Mouse (Mus musculus) stomach, postnatal 0 days (tissue): ENCODE data around the gene Ttll7. TPM values are rescaled to one million over a fixed set of nuclear protein-coding genes. Genes with fewer than 3 reads are reported as not detected.

ENCODE experiments used
- ATAC-seq: fragments of 200-750 bp; cut with Nextera tagmentation; 2 replicates; pipeline ENCODE4 v1.8.0; 2017; ENCODE audit not compliant: low FRiP score, low TSS enrichment
- DNase-seq: peaks from one replicate; pipeline ENCODE4 v3.0.0-alpha.2; 2016; ENCODE audit warnings: low spot score
- H3K27ac ChIP-seq: fragments of 300-500 bp; sonication (generic); replicated peaks from 2 replicates; pipeline ENCODE4 v1.5.1; 2014; ENCODE audit warnings: mild to moderate bottlenecking, control low read depth
- H3K27me3 ChIP-seq: fragments of 300-500 bp; sonication (generic); 2 replicates; pipeline ENCODE4 v1.6.1; 2014; ENCODE audit warnings: low read length; ENCODE audit not compliant: control insufficient read depth, insufficient read depth
- H3K36me3 ChIP-seq: fragments of 300-500 bp; sonication (generic); 2 replicates; pipeline ENCODE4 v1.6.1; 2014; ENCODE audit warnings: low read length, mixed read lengths; ENCODE audit not compliant: control insufficient read depth, insufficient read depth
- H3K4me1 ChIP-seq: fragments of 300-500 bp; sonication (generic); replicated peaks from 2 replicates; pipeline ENCODE4 v1.6.1; 2014; ENCODE audit warnings: antibody characterized with exemption; ENCODE audit not compliant: control insufficient read depth, insufficient read depth
- H3K4me2 ChIP-seq: fragments of 300-500 bp; sonication (generic); replicated peaks from 2 replicates; pipeline ENCODE4 v1.6.1; 2014; ENCODE audit warnings: low read depth, mild to moderate bottlenecking, control low read depth, moderate library complexity
- H3K4me3 ChIP-seq: fragments of 300-500 bp; sonication (generic); 2 replicates; pipeline ENCODE4 v1.5.1; 2014; ENCODE audit warnings: low read depth, low read length, control low read depth
- H3K9ac ChIP-seq: fragments of 300-500 bp; sonication (generic); 2 replicates; pipeline ENCODE4 v1.6.1; 2014; ENCODE audit warnings: mild to moderate bottlenecking, low read length, control low read depth, mixed read lengths
- H3K9me3 ChIP-seq: fragments of 300-500 bp; sonication (generic); 2 replicates; pipeline ENCODE4 v1.6.1; 2016; ENCODE audit warnings: low read length; ENCODE audit not compliant: control insufficient read depth
- CTCF ChIP-seq: IDR thresholded peaks from 2 replicates; pipeline ENCODE4 v1.5.1; 2016; ENCODE audit warnings: antibody characterized with exemption, low read depth, mild to moderate bottlenecking, moderate library complexity
- EP300 ChIP-seq: optimal IDR thresholded peaks from 2 replicates; pipeline ENCODE3; 2016; ENCODE audit warnings: antibody characterized with exemption
- WGBS: fragments of 180-500 bp; shearing (Covaris S2); extraction: QIAGEN DNeasy Blood & Tissue Kit; methylation state at CpG from one replicate; pipeline ENCODE4 v1.1.7; 2014; 5-methylcytosine and 5-hydroxymethylcytosine counted together
- polyA plus RNA-seq: library from polyadenylated mRNA; unstranded; fragments of >200 nt; fragmentation: Nextera tagmentation; extraction: Ambion mirVana; gene quantifications from 2 replicates; pipeline ENCODE4 v1.2.1, GENCODE M21; 2015

Gene Ttll7
- polyA plus RNA-seq, 1 experiment from 2014 or later, result 3.1 TPM

DNA sequence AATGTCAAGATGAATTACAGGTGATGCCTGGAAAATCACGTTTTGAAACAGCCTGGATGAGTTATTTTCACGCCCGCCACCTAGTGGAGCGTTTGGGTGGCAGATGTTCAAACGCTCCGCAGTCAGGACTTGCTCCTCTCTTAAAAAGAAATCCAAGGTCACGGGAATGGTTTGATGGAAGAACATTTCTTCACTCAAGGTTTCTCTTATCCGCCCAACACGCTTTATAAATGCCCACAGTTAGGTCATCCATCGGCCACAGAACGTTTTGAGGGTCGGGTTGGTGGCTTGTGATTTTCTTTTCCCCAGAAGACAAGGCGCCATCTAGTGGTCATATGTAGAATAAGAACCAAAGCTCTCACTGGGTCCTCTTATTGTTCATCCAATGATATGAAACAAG is 93.7 kb downstream of the Ttll7 start:
- WGBS, result under 1% methylated on average over 13 of the region's 13 CpGs
- Histone ChIP-seq H3K27ac (no peak overlapping the region), H3K4me3 (peak overlapping the region; percentile 36), H3K4me1 (no peaks in the 10 kb centered on the region), H3K9me3 (no peaks in the 10 kb centered on the region), H3K36me3 (no peaks in the 10 kb centered on the region), H3K9ac (no peak overlapping the region), H3K27me3 (no peaks in the 10 kb centered on the region), H3K4me2 (peak overlapping the region; percentile 57)
- no peak for TF ChIP-seq EP300
- peak; percentile 85 for TF ChIP-seq CTCF
- peak; percentile 42; the same call in 1 of the 2 replicates for ATAC-seq
- peak; percentile 74 for DNase-seq

DNA sequence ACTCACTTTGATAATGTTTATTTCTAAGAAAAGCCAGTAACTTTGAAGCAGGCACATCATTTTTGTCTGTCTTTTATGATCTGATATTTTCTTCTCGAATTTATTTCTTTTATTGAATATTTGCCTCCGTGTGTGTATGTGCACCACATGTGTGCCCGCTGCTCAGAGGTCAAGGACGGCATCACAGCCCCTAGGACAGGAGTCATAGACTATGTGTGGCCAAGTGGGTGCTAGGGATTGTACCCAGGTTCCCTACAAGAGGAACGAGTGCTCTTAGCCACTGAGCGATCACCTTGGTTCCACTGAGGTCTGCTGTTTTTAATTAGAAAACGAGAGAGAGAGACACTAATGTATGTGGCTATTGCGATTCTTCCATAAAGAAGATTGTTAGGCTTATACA is 94.5 kb downstream of the Ttll7 start:
- Histone ChIP-seq H3K4me3 (no peak overlapping the region), H3K9ac (no peak overlapping the region), H3K36me3 (no peaks in the 10 kb centered on the region), H3K4me2 (no peak overlapping the region), H3K9me3 (no peaks in the 10 kb centered on the region), H3K27ac (no peak overlapping the region), H3K27me3 (no peaks in the 10 kb centered on the region), H3K4me1 (no peaks in the 10 kb centered on the region)
- WGBS, result 85% methylated on average over 8 of the region's 8 CpGs
- no peak for TF ChIP-seq CTCF
- no peak for TF ChIP-seq EP300
- ATAC-seq, result no peak
- DNase-seq, result no peak

DNA sequence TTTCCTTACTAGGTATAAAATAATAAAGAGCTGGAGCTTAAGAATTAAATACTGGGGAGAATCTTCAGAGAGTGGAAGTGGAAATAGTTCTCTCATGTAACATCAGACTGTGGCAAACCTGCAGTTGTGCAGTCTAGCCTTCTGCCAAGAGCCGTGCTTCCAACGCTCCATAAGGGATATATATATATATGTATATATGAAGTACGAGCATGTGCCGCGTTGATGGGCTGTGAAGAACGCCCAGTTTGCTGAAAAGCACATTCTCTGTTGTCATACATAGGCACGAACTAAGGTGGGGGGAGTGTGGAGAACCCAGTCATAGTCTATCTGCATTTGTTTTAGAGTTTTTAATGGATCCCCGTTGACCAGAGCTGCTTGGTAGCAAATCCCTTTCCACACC is 104.6 kb downstream of the Ttll7 start:
- no peak overlapping the region for H3K4me3 ChIP-seq
- H3K27me3 ChIP-seq, result no peaks in the 10 kb centered on the region
- no peak overlapping the region for H3K27ac ChIP-seq
- H3K9ac ChIP-seq, result no peak overlapping the region
- ATAC-seq, result no peak
- no peaks in the 10 kb centered on the region for H3K36me3 ChIP-seq
- H3K4me2 ChIP-seq, result no peak overlapping the region
- no peak for DNase-seq
- H3K9me3 ChIP-seq, result no peaks in the 10 kb centered on the region
- WGBS, result 91% methylated on average over 8 of the region's 8 CpGs
- no peaks in the 10 kb centered on the region for H3K4me1 ChIP-seq
- no peak for TF ChIP-seq CTCF
- TF ChIP-seq EP300, result no peak

DNA sequence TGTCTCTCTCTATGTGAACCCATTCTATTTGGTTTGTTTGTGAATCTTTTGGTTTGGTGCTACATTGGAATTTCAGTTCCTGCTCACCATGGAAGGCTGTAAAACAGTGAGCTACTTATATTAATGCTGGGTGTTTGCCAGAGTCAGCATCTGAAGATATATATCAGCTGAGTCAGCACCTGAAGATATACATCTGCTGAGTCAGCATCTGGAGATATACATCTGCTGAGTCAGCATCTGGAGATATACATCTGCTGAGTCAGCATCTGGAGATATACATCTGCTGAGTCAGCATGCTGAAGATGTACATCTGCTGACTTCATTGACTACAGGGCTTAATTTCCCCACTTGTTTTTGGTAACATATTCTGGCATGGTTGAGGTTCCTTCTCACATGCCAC is 110.7 kb downstream of the Ttll7 start:
- ATAC-seq, result no peak
- H3K4me3 ChIP-seq, result no peak overlapping the region
- H3K9me3 ChIP-seq, result no peaks in the 10 kb centered on the region
- H3K9ac ChIP-seq, result no peak overlapping the region
- no peak overlapping the region for H3K27ac ChIP-seq
- no peak for TF ChIP-seq CTCF
- H3K27me3 ChIP-seq, result no peaks in the 10 kb centered on the region
- no peaks in the 10 kb centered on the region for H3K4me1 ChIP-seq
- no peak for DNase-seq
- no peaks in the 10 kb centered on the region for H3K36me3 ChIP-seq
- no peak overlapping the region for H3K4me2 ChIP-seq

DNA sequence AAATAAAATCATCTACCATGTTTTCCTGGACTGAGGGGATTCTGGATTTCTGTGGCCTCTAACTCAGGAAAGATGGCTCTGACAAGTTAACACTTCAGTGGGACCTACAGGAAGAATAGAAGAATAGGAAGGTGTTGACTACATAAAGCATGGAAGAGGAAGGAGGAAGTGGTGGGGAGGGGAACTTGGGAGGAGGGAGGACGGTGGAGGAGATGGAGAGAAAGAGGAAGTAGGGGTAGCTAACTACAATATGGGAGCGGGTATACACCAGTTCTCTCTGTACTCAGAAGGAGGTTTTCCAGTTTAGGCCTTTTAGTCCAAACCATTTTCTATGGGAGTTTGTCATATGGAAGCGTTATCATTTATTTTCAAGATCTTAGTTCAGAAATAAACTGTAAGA is 112.2 kb downstream of the Ttll7 start:
- 76% methylated on average over 3 of the region's 3 CpGs for WGBS
- no peak overlapping the region for H3K4me2 ChIP-seq
- H3K27me3 ChIP-seq, result no peaks in the 10 kb centered on the region
- no peak for TF ChIP-seq EP300
- TF ChIP-seq CTCF, result no peak
- no peak overlapping the region for H3K4me3 ChIP-seq
- no peaks in the 10 kb centered on the region for H3K9me3 ChIP-seq
- DNase-seq (no peak), ATAC-seq (no peak)
- no peaks in the 10 kb centered on the region for H3K4me1 ChIP-seq
- H3K27ac ChIP-seq, result no peak overlapping the region
- H3K36me3 ChIP-seq, result no peaks in the 10 kb centered on the region
- H3K9ac ChIP-seq, result no peak overlapping the region

DNA sequence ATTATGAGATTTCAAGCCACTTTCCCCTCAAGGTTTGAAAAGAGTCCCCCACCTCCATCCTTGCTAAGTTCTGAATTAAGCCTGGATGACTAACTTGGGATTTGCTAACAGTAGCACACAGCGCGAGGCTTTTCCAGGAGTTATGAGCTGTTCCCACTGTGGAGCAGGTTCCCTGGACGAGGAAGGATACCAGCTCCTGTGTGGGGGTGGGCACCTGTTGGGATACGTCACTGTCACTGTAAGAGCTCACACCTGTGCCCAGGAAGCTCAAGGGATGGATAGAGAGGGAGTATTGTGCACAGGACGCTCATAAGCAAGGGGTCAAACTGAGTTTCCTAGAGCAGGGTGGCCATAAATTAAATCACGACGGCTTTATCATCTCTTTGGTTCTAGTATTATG is 115.1 kb downstream of the Ttll7 start:
- H3K36me3 ChIP-seq, result no peaks in the 10 kb centered on the region
- H3K9ac ChIP-seq, result no peak overlapping the region
- no peak overlapping the region for H3K27ac ChIP-seq
- no peaks in the 10 kb centered on the region for H3K27me3 ChIP-seq
- no peak for TF ChIP-seq CTCF
- TF ChIP-seq EP300, result no peak
- H3K9me3 ChIP-seq, result no peaks in the 10 kb centered on the region
- no peak for DNase-seq
- H3K4me3 ChIP-seq, result no peak overlapping the region
- no peak for ATAC-seq
- H3K4me1 ChIP-seq, result no peaks in the 10 kb centered on the region
- 71% methylated on average over 7 of the region's 7 CpGs for WGBS
- H3K4me2 ChIP-seq, result no peak overlapping the region
